Mouse (Mus musculus) cerebellum, adult 2 months (tissue): Measurements from ENCODE around the gene Selp. TPM values are rescaled to one million over a fixed set of nuclear protein-coding genes. Genes with fewer than 3 reads are reported as not detected.

Experiments used
- DNase-seq, 2 experiments: peaks; one replicate each; pipeline ENCODE4 v3.0.0; 2021
- H3K27ac ChIP-seq: fragments of 200-500 bp; 2 replicates; pipeline ENCODE4 v1.5.1; 2012; ENCODE audit warnings: low read length, control low read depth, inconsistent platforms; ENCODE audit not compliant: insufficient read depth
- H3K27me3 ChIP-seq: fragments of 200-500 bp; 2 replicates; pipeline ENCODE4 v1.6.1; 2012; ENCODE audit warnings: inconsistent platforms, mild to moderate bottlenecking, low read length, moderate library complexity; ENCODE audit not compliant: control insufficient read depth, insufficient read depth
- H3K4me1 ChIP-seq: fragments of 200-500 bp; 2 replicates; pipeline ENCODE4 v1.6.1; 2011; ENCODE audit warnings: low read length; ENCODE audit not compliant: control insufficient read depth, insufficient read depth
- H3K4me3 ChIP-seq: fragments of 200-500 bp; replicated peaks from 2 replicates; pipeline ENCODE3; 2011; ENCODE audit warnings: mild to moderate bottlenecking, low read depth, low read length, control low read depth; ENCODE audit not compliant: insufficient read depth
- CTCF ChIP-seq: fragments of 200-500 bp; IDR thresholded peaks from 2 replicates; pipeline ENCODE4 v1.5.1; 2011; ENCODE audit warnings: low read depth, mild to moderate bottlenecking, control low read depth, low read length, moderate library complexity, borderline replicate concordance; ENCODE audit not compliant: insufficient read depth
- POLR2A ChIP-seq: fragments of 200-500 bp; IDR thresholded peaks from 2 replicates; pipeline ENCODE4 v1.6.1; 2011; ENCODE audit warnings: low read length, control low read depth, borderline replicate concordance; ENCODE audit not compliant: insufficient read depth
- WGBS: fragments of 180-500 bp; shearing (Covaris S2); methylation state at CpG from one replicate; pipeline ENCODE4 v1.1.7; 2018; 5-methylcytosine and 5-hydroxymethylcytosine counted together
- polyA plus RNA-seq: library from polyadenylated mRNA; depleted of rRNA; stranded (reverse); fragments of >200 nt; gene quantifications from 2 replicates; pipeline ENCODE4 v1.2.3, GENCODE M21; 2012; rRNA removed

The Selp gene
- polyA plus RNA-seq, result not detected in 2 replicates

- Histone ChIP-seq H3K4me3 (no peak within 1 kb of the TSS), H3K27me3 (no peaks in the 10 kb centered on the region), H3K27ac (no peak within 1 kb of the TSS), H3K4me1 (no peaks in the 10 kb centered on the region)
- no peak for DNase-seq
- 67% methylated on average over 8 of the region's 8 CpGs for WGBS
- TF ChIP-seq CTCF (no peak), POLR2A (no peak)
Observed at GRCm38 (mm10) chr1:164114947-164115493, at the start of gene Selp. TSS of gene Selp (plus strand) at chr1:164115264.

- H3K27ac ChIP-seq, result no peak overlapping the region
- no peak overlapping the region for H3K4me3 ChIP-seq
- H3K4me1 ChIP-seq, result no peaks in the 10 kb centered on the region
- DNase-seq, result no peak
- H3K27me3 ChIP-seq, result no peaks in the 10 kb centered on the region
- no peak for TF ChIP-seq CTCF
- no peak for TF ChIP-seq POLR2A
Observed at GRCm38 (mm10) chr1:164069261-164069660, 45.8 kb upstream of the Selp start.

- Histone ChIP-seq H3K4me3 (no peak overlapping the region), H3K4me1 (no peaks in the 10 kb centered on the region), H3K27ac (no peak overlapping the region), H3K27me3 (no peaks in the 10 kb centered on the region)
- WGBS, result 92% methylated on average over 4 of the region's 4 CpGs
- no peak for DNase-seq
- no peak for TF ChIP-seq CTCF
- no peak for TF ChIP-seq POLR2A
Observed at GRCm38 (mm10) chr1:164070461-164070860, 44.6 kb upstream of the Selp start.

- WGBS, result 84% methylated on average over 7 of the region's 7 CpGs
- Histone ChIP-seq H3K4me3 (no peak overlapping the region), H3K27me3 (no peaks in the 10 kb centered on the region), H3K4me1 (no peaks in the 10 kb centered on the region), H3K27ac (no peak overlapping the region)
- TF ChIP-seq CTCF, result no peak
- TF ChIP-seq POLR2A, result no peak
- no peak for DNase-seq
Observed at GRCm38 (mm10) chr1:164071111-164071510, 44.0 kb upstream of the Selp start.

- 86% methylated on average over 4 of the region's 4 CpGs for WGBS
Observed at GRCm38 (mm10) chr1:164072001-164072400, 43.1 kb upstream of the Selp start.

GRCm38 (mm10) chr1:164073091-164073490 is 42.0 kb upstream of the Selp start:
- no peak overlapping the region for H3K4me3 ChIP-seq
- TF ChIP-seq POLR2A (no peak), CTCF (no peak)
- H3K27ac ChIP-seq, result no peak overlapping the region
- DNase-seq, result no peak
- H3K4me1 ChIP-seq, result no peaks in the 10 kb centered on the region
- H3K27me3 ChIP-seq, result no peaks in the 10 kb centered on the region
- WGBS, result 86% methylated on average over 9 of the region's 9 CpGs

More at GRCm38 (mm10) chr1:164072001-164072400, 43.1 kb upstream of the Selp start:
- H3K4me1 ChIP-seq, result no peaks in the 10 kb centered on the region
- TF ChIP-seq CTCF (no peak), POLR2A (no peak)
- no peak overlapping the region for H3K27ac ChIP-seq
- no peak overlapping the region for H3K4me3 ChIP-seq
- no peak for DNase-seq
- no peaks in the 10 kb centered on the region for H3K27me3 ChIP-seq

DNA sequence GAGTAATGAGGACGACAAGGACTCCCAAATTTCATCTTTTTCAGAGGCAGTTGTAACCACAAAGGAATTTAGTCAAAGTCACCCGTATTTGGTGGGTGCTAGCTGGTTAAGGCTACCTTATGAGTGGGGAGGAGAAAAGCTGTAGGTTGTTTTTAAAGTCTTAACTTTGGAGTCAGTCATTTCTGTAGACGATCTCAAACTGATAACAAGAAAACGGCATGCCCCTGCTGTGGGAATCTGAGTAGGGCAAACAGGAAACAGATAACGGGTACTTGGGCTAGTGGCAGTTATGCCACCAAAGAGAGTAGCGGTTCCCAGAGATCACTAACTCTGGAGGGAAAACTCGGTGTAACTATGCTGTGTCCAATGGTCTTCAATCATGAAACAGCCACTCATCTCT is 41.3 kb upstream of the Selp start:
- TF ChIP-seq POLR2A (no peak), CTCF (no peak)
- no peaks in the 10 kb centered on the region for H3K4me1 ChIP-seq
- H3K4me3 ChIP-seq, result no peak overlapping the region
- no peaks in the 10 kb centered on the region for H3K27me3 ChIP-seq
- DNase-seq, result no peak
- WGBS, result 87% methylated on average over 7 of the region's 7 CpGs
- H3K27ac ChIP-seq, result no peak overlapping the region

GRCm38 (mm10) chr1:164074606-164075140 is 40.4 kb upstream of the Selp start:
- no peak for DNase-seq
- no peak overlapping the region for H3K27ac ChIP-seq
- no peak for TF ChIP-seq CTCF
- H3K4me3 ChIP-seq, result no peak overlapping the region
- H3K4me1 ChIP-seq, result no peaks in the 10 kb centered on the region
- WGBS, result 91% methylated on average over 2 of the region's 2 CpGs
- H3K27me3 ChIP-seq, result no peaks in the 10 kb centered on the region
